ENCODE assay signal across 8 mouse cellular contexts in the genomic region with DNA sequence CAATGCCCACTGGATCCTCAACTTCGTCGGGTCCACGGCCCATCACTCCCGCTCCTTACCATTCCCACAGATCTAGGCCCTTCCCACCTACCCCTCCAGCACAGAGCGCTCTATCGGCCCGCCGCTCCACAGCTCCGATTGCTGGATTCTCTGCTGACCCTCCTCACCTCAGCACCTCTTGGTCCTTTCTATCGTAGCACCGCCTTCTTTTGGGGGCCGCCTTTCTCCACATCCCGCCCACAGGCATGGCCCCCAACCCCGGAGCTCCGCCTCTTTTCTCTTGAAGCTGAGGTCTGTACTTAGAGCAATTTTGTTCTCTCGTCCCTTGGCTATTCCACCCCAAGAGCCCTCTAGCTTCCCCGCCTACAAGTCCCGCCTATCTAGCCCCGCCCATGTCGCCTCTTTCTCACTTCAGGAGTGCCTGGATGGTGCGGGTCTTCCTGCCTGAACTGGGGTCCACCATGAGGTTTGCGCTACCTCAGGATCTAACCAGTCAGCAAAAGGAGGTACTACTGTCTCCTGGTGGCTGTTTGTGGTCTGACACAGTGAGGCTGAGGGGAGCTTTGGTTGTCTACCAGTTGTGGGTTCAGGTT. TPM values are rescaled to one million over a fixed set of nuclear protein-coding genes. Genes with fewer than 3 reads are reported as not detected.
A peak's percentile ranks its signal among the peaks of the same experiment; 100 is the strongest.
DNase-seq lines count a peak whose midpoint lies in the region; ATAC-seq and TF ChIP-seq lines count a peak whose summit lies in the region.

A gene (minus strand): TSS at position 155 of the 593 bp plus-strand sequence.

- H3K4me1 ChIP-seq in intestine, embryonic 14.5 days (replicated peaks; ENCODE audit: control insufficient read depth, insufficient read depth, low read length) = peaks cover 4% of the 10 kb centered on the region; the same call in 1 of the 2 replicates

- intact Hi-C loops in gastrocnemius, adult 2 months (cut with DNase I) = loop anchor here (5.0 kb wide), 1 partner anchor 149 kb away; a partner anchor contains a TSS
- intact Hi-C loops in left cerebral cortex, postnatal 14 days (cut with DNase I) = no loop called here

- no peaks in the 10 kb centered on the region for H3K36me3 ChIP-seq in intestine, embryonic 14.5 days (ENCODE audit: control insufficient read depth, insufficient read depth, low read length)

- ATAC-seq in intestine, embryonic 14.5 days (replicated peaks; ENCODE audit: low FRiP score, low TSS enrichment, low read depth) = peak; percentile 42
- peak; percentile 16 for ATAC-seq in megakaryocyte progenitor cell, adult 5-6 weeks (replicated peaks; ENCODE audit: poor library complexity)

- no peak within 1 kb of the TSS; the same call in none of the 2 replicates for H3K9ac ChIP-seq in intestine, embryonic 14.5 days (ENCODE audit: low read length)

- H3K4me3 ChIP-seq in gastrocnemius, adult 2 months = peak within 1 kb of the TSS; percentile 90
- H3K4me3 ChIP-seq in intestine, embryonic 14.5 days (ENCODE audit: low read depth, low read length) = peak within 1 kb of the TSS; percentile 60

- DNase-seq in gastrocnemius, adult 18-20 months (ENCODE audit: low spot score) = peak; percentile 52
- no peak for DNase-seq in gastrocnemius, postnatal 25 days
- peak; percentile 87 for DNase-seq in cerebellum, adult 9-10 months
- DNase-seq in gastrocnemius, adult 2 months = no peak
- DNase-seq in intestine, embryonic 14.5 days (ENCODE audit: low spot score) = peak; percentile 82
- DNase-seq in left cerebral cortex, postnatal 14 days (ENCODE audit: low spot score in 2 of 2) = peak; percentile 58 to 83
- DNase-seq in spleen, adult 18-20 months = peak; percentile 45 to 61

- H3K4me2 ChIP-seq in intestine, embryonic 14.5 days (ENCODE audit: low read length) = peak within 1 kb of the TSS; percentile 91

- peak within 1 kb of the TSS; percentile 86 for H3K27ac ChIP-seq in gastrocnemius, adult 2 months
- H3K27ac ChIP-seq in intestine, embryonic 14.5 days (ENCODE audit: low read depth) = 0 out of 2 replicates have a peak within 1 kb of the TSS, but pooled peaks have one; percentile 14

- no peaks in the 10 kb centered on the region for H3K9me3 ChIP-seq in intestine, embryonic 14.5 days (ENCODE audit: control insufficient read depth, low read length)

- H3K27me3 ChIP-seq in intestine, embryonic 14.5 days (replicated peaks; ENCODE audit: control insufficient read depth, insufficient read depth, low read length) = peaks cover 7% of the 10 kb centered on the region

- peak; percentile 60 for TF ChIP-seq CTCF in gastrocnemius, adult 2 months (IDR thresholded peaks at IDR 0.05)

- WGBS in intestine, embryonic 14.5 days = 1% methylated on average over 22 of the region's 22 CpGs

RNA-seq across cellular contexts. Expression of the gene that starts here (rescaled TPM):
- under 1 TPM; 0.34 to 0.69 TPM for total RNA-seq in gastrocnemius, adult 18-20 months (2021)
- 1 to 10 TPM in 1 of 2 experiments, under 1 TPM in 1; 0.49 to 1.7 TPM for total RNA-seq in gastrocnemius, postnatal 25 days (2021)
- total RNA-seq in gastrocnemius, adult 2 months (2021) = under 1 TPM; 0.31 to 0.89 TPM
- 17.2 and 18.6 TPM in 2 replicates for polyA plus RNA-seq in intestine, embryonic 14.5 days (2014; fragmentation: Nextera tagmentation; extraction: Ambion mirVana)
- 100 to 1,000 TPM; 156 to 159 TPM for total RNA-seq in left cerebral cortex, postnatal 14 days (2021)
- 0.12 TPM in 1 of 2 replicates, not detected in the other for total RNA-seq in megakaryocyte progenitor cell, adult 5-6 weeks (2015)
- total RNA-seq in megakaryocyte progenitor cell, adult 5-6 weeks (2017) = 0.03 TPM in 1 of 2 replicates, not detected in the other

Comparison
In these comparisons a context has a peak if more than half of its experiments do, and no peak if none do; other contexts are left out.
1. RNA of the gene that starts here (total RNA-seq): 156 to 159 TPM in left cerebral cortex, postnatal 14 days; 0.49 to 1.7 TPM in gastrocnemius, postnatal 25 days, 0.31 to 0.89 TPM in gastrocnemius, adult 2 months, 0.34 to 0.69 TPM in gastrocnemius, adult 18-20 months and 0.03 to 0.12 TPM in megakaryocyte progenitor cell, adult 5-6 weeks; every median in the first group is over 10 times any median in the second.
2. Peak in DNase-seq in gastrocnemius, adult 18-20 months; RNA of the gene not detected or under 1 TPM.
3. Peak in ATAC-seq in megakaryocyte progenitor cell, adult 5-6 weeks; RNA of the gene not detected or under 1 TPM.
4. DNase-seq: peak in cerebellum, adult 9-10 months (single experiment), intestine, embryonic 14.5 days (single experiment), left cerebral cortex, postnatal 14 days (2 of 2) and spleen, adult 18-20 months (2 of 2); none in gastrocnemius, postnatal 25 days (single experiment) and gastrocnemius, adult 2 months (single experiment).